Mouse (Mus musculus): ENCODE results near the gene Catsperg2.
"Not testable (repeated sequence)": the region's sequence is repeated elsewhere in the genome, so short reads cannot be mapped to it uniquely, and the experiment has no call there.

Gene Catsperg2

DNA sequence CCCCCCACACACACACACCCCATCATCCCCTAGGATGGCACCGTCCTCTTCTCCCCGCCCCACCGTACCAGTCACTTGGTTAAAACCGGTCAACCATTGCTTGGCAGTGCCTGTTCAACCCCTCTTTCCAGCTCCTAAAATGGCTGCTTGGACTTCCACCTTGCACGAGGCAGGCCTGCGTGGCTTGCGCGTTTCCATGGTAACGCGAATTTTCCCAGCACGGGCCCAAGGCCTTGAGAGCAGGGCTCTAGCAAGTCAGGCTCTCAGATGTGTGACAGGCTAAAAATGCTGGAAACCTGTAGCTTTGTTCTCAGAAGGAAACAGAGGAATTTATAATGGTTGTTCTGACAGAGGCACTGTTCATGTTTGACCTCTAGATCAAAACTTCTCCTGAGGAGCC is at the start of gene Catsperg2:
TSS of gene Catsperg2 (minus strand) at position 173 of the 400 bp plus-strand sequence.
- not testable (repeated sequence) for DNase-seq

DNA sequence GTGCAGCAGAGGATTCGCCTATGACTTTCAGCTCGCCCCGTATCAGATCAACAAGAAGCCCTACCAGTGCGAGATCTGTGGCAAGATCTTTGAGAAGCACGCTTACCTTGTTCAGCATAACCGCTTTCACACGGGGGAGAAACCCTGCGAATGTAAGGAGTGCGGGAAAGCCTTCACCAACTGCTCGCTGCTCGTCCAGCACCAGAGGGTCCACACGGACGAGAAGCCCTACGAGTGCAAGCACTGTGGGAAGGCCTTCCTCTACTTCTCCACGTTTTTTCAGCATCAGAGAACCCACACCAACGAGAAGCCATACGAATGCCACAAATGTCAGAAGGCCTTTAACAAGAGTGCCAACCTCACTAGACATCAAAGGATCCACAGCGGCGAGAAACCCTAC is 49.7 kb upstream of the Catsperg2 start:
- no peak for DNase-seq

DNA sequence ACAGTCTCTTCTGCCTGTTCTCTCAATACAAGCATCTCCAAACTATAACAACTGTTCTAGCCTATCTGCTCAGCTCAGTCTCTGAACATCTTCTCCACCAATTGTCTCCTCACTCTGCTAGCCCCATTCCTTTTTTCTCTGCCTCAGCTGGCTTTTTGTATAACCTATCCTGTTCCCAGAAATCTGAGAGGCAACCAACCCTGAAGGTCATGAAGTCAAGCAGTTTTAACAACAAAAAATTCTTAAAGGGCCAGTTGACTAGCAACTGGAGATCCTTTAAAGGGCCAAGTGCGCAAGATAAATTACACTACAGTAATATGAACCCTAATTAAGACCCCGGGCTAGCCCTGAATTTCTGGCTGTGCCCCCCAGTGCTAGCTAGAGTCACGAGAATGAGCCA is 47.5 kb upstream of the Catsperg2 start:
- no peak for DNase-seq

DNA sequence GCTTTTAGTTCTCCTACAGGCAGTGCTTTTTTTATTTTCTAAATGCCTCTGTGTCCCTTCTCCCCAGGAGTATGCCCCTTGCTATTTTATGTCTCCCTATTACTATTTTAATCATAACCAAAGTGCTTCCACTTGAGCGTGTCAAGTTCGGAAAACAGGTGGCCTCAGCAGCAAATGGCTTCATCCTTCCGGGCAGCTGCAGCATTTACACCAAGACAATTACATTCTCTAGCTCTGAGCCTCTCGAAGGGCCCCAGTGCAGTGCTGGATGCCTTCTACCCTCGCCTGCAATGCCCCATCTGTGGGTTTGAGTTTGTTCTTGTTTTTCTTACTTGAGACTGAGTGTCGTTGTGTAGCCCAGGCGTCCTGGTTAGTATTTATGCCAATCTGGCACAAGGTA is 46.7 kb upstream of the Catsperg2 start:
- DNase-seq, result no peak

DNA sequence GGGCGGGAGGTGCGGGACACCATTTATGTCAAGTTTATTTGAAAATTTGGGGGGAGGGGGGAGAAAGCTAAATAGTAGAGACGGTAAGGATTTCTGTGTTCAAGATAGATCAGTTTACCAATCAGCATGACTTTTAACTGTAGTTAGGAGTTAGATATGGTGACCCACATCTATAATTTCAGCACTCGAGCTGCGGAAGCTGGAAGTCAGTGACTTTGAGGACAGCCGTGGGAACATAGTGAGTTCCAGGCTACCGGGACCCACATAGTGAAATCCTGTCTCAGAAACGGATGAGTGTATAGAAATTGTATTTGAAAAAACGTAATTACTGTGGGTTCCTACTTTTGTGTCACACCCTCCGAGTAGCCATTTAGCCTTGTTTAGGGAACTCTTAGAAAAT is 42.1 kb upstream of the Catsperg2 start:
- DNase-seq, result no peak

DNA sequence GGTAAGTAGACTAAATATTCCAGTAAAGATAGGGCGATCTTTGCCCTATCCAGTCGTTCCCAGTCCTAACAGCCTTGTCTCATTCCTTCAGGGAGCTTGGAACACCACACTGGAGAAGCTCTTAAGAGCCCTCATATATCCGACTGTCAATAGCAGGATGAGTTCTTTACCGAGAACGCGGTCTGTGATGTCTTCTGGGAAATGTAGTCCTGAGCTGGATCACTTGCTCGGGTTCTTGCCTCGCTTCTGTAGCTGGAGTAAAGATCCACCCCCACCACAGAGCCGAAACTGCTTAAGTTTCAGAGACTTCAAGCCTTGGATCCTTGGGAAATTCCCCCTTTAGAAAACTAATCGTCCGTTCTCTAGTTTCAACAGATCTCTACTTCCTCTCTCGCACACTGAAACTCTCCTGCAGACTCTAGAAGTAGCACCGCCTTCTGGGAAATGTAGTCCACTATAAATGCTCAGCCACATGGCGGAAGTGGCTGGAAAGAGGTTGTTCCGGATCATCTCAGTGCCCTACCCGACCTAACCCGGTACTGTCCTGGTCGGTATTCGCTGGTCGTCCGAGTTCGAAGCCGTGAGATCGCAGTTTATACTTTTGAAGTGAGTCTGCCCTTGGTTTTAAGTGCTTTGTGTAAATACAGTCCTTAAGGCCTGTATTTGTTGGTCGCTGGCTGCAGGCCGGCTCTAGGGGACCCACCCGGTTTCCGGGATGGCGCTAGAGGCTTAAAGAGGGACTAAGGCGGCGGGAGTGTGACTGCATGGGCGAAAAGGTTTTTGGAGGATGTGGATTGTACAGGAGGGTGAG is 41.5 kb upstream of the Catsperg2 start, which contains the start of gene Zfp84:
TSS of gene Zfp84 (plus strand) at position 463 of the 811 bp plus-strand sequence.
- DNase-seq, result peak; percentile 92

DNA sequence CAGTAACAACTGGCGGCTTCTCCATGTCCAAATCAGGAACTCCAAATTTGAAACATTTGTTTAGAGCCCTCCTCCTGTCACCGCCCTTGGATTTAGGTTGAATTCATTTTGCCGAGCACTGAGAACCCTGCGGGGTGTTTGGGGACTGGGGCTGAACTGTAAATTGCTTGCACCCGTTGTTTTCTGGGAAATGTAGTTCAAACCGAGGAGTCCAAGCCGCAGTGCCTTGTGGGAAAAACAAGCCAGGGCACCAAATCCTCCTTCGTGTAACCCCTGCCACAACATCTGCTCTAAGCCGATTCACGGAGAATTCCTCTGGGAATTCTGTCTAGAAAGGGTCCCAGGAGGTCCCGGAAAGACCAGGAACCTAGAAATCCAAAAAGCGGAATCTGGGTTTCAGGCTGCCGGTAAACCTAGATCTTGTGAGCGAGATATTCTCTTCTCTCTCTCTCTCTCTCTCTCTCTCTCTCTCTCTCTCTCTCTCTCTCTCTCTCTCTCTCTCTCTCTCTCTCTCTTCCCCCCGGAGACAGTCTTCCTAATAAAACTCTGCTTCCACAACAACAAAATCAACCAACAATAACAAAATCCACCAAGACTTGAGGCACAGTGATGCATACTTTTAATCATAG is 40.3 kb upstream of the Catsperg2 start:
- DNase-seq, result peak; percentile 89

DNA sequence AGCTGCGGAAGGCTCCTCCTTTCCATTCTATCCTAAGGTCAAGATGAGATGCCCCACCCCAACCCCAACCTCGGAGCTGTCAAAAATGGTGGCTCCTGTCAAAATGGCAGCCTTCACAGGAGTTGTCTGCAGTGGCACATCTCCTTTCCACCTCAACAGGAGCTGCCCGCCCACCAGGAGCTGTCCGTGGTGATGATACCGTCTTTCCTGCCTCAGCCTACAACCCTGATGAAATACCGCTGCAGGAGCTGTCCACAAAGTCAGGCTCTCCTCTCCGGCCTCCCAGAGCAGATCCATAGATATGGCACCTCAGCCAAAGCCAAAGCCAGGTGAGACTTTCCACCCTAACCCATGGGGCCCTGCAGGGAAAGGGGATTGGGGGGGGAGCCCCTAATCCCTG is 37.9 kb upstream of the Catsperg2 start:
- DNase-seq, result no peak

DNA sequence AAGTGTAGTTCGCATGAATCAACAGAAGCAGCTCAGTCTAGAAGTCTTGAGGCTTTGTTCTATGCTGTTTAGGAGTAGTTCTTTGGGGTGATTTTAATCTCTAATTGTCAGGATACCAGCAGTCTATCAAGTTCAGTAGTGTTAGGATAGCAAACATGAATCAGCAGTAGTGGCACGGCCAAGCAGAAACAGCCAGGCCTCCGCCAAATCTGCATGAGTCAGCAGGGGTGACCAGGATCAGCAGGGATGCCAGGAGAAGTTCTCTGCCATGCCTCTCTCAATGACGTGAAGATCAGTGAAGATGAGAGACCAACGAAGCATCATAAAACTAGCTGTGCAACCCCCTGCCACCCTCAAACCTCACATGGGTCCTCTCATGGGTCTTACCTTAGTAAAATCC is 33.6 kb upstream of the Catsperg2 start:
- no peak for DNase-seq

DNA sequence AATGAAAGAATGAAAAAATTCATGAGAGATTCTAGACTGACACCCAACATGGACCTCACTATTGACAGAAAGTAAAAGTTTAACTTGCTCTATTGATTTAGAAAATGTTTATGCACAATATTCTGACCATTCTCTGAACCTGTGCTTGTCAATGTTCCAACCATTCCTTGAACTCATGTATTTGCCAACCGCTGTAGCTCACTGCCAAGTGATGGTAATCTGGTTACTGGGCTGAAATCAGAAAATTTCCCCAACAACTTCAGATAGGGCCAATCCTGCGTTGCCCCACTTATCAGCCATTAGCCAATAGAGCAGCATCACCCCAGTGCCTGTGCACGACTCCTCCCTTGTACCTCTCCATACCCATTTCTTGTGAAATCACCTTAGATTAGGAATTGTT is 15.4 kb upstream of the Catsperg2 start:
- DNase-seq, result no peak

DNA sequence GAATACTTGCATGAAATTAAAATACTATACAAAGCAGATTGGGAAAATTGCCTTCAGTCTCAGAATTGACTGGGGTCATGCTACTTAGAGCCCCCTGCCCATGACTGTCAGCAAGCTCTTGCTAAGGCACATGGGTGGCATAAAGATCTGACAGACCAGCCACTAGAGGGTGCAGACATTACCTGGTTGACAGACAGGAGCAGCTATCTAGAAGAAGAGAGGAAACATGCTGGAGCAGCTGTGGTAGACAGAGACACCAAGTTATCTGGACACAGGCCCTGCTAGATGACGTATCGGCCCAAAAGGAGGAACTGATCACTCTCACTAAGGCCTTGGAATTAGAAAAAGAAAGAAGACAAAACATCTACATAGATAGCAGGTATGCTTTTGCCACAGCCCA is 1.2 kb upstream of the Catsperg2 start:
- DNase-seq, result no peak

DNA sequence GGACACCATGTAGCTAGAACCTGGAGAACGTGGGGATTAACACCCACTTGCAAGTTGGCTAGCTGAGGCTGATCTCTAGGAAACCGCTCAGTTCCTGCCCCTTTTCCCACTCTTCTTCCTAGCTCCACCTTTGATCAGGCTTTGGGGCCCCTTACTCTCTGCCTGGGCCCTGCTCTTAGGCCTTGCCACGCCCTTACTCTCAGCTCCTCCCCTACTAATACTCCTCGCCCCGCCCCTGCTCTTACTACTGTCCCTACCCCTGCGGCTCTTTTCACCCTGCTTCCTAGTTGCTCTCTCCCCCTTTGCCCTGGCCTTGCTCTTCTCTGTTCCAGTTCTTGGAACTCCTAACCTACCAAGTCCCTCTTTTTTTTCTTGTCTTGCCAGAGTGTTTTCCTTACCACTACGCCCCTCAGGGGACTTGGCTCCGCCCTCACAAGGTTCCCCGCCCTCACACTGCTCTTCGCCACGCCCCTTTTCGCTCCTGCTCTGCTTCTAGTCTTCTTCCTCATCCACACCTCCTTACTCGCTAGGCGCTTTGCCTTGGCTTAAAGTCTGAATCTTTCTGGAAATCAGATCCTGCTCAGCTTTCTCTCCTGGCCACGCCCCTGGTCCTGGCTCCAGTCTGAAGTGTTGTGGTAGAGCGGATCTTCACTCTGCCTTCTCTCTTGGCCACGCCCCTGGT is 1.2 kb downstream of the Catsperg2 start:
- DNase-seq, result not testable (repeated sequence)

DNA sequence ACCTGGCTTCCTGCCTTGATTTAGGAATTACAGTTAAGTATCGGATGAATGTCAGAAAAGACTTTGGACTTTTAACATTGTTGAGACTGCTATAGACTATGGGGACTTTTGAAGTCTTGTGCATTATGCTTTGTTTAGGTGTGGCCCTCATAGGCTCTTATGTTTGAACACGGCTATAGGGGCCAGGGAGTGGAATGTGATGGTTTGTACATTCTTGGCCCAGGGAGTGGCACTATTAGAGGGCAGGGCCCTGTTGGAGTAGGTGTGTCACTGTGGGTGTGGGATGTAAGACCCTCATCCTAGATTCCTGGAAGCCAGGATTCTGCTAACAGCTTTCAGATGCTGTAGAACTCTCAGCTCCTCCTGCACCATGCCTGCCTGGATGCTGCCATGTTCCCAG is 17.9 kb downstream of the Catsperg2 start:
- DNase-seq, result not testable (repeated sequence)

DNA sequence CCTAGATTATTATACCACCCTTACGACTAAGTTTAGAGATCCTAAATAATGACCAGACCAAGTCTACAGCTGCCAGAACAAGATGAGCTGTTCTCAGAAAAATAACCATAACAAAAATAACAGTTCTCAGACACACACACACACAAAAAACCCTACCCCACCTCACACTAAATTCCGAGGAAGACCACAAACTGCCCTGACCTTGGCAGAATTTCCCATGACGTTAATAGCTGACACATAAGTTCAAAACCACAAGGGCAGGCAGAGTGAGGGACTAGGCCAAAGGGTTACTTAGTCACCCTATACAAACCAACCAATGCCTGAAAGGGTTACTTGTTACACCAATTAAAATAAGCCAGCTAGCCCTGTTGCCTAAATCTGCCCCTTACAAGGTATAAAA is 31.6 kb downstream of the Catsperg2 start:
- not testable (repeated sequence) for DNase-seq

DNA sequence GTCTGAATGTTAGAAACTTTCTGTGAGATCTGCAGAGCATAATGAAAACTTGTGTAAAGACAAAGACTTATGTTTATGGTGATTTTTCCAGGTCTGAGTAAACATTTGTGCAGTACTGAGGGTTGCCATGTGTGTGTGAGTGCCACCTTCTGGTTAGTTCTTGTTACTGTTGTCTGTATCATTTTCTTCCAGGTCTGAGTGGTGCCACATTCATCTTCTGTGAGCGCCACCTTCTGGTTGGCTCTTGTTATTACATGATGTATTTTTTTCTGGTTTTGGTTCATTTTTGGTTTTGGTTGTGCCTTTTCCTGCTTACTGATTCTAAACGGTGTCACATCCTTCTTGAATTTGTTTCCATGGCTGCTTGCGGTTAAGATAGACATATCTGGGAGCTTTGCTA is 45.0 kb downstream of the Catsperg2 start:
- no peak for DNase-seq

Data from cerebellum, adult 9-11 months (tissue).